Mouse (Mus musculus): Measurements from ENCODE around the gene Gm7347. TPM values are rescaled to one million over a fixed set of nuclear protein-coding genes. Genes with fewer than 3 reads are reported as not detected.
"Not testable (repeated sequence)": the region's sequence is repeated elsewhere in the genome, so short reads cannot be mapped to it uniquely, and the experiment has no call there.

Gene Gm7347
- not detected for total RNA-seq (2022)

- not testable (repeated sequence) for DNase-seq (ENCODE audit: low spot score in 2 of 2)
Observed at GRCm38 (mm10) chr5:26058481-26058880, at the start of gene Gm7347. TSS of gene Gm7347 (minus strand) at chr5:26058581.

DNA sequence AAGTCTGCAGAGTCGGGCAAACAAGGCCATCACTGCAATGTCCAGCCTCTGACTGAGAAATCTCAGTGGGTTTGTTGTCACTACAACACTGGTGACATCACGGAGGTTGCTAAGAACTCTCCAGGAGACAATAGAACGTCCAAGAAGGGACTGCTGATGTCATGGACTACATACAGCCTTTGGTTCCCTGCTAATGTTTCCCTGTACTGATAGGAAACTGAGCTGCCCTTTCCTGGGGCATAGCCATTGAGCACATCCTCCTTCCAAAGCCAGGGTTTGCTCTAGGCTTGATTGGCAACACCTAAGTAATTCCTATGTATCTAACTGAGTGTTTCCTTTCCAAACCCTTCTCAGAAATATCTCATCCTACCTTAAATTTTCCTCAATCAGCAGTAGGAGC is 46.9 kb upstream of the Gm7347 start, which contains the start of gene 5031410I06Rik:
5031410I06Rik (minus strand) TSS at position 101 of the 400 bp plus-strand sequence.
- not testable (repeated sequence) for DNase-seq (ENCODE audit: low spot score in 2 of 2)

DNA sequence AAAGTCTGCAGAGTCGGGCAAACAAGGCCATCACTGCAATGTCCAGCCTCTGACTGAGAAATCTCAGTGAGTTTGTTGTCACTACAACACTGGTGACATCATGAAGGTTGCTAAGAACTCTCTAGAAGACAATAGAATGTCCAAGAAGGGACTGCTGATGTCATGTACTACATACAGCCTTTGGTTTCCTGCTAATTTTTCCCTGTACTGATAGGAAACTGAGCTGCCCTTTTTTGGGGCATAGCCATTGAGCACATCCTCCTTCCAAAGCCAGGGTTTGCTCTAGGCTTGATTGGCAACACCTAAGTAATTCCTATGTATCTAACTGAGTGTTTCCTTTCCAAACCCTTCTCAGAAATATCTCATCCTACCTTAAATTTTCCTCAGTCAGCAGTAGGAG is 30.8 kb upstream of the Gm7347 start, which contains the start of gene Gm10471:
Gm10471 (minus strand) TSS at position 101 of the 400 bp plus-strand sequence.
- not testable (repeated sequence) for DNase-seq (ENCODE audit: low spot score in 2 of 2)

GRCm38 (mm10) chr5:26079023-26079422 is 20.6 kb upstream of the Gm7347 start:
- not testable (repeated sequence) for DNase-seq (ENCODE audit: low spot score in 2 of 2)

- no peak for DNase-seq (ENCODE audit: low spot score in 2 of 2)
Observed at GRCm38 (mm10) chr5:26070716-26071115, 12.3 kb upstream of the Gm7347 start.

DNA sequence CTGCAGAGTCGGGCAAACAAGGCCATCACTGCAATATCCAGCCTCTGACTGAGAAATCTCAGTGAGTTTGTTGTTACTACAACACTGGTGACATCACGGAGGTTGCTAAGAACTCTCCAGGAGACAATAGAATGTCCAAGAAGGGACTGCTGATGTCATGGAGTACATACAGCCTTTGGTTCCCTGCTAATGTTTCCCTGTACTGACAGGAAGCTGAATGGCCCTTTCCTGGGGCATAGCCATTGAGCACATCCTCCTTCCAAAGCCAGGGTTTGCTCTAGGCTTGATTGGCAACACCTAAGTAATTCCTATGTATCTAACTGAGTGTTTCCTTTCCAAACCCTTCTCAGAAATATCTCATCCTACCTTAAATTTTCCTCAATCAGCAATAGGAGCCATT is 18.9 kb downstream of the Gm7347 start, which contains the start of gene Speer4a:
Speer4a (minus strand) TSS at position 101 of the 400 bp plus-strand sequence.
- not testable (repeated sequence) for DNase-seq (ENCODE audit: low spot score in 2 of 2)

GRCm38 (mm10) chr5:26022816-26023215 is 35.6 kb downstream of the Gm7347 start, which contains the start of gene Gm5862:
TSS of gene Gm5862 (minus strand) at chr5:26022916.
- DNase-seq (ENCODE audit: low spot score in 2 of 2): not testable (repeated sequence)

- not testable (repeated sequence) for DNase-seq (ENCODE audit: low spot score in 2 of 2)
Observed at GRCm38 (mm10) chr5:26007697-26008096, 50.7 kb downstream of the Gm7347 start.

DNA sequence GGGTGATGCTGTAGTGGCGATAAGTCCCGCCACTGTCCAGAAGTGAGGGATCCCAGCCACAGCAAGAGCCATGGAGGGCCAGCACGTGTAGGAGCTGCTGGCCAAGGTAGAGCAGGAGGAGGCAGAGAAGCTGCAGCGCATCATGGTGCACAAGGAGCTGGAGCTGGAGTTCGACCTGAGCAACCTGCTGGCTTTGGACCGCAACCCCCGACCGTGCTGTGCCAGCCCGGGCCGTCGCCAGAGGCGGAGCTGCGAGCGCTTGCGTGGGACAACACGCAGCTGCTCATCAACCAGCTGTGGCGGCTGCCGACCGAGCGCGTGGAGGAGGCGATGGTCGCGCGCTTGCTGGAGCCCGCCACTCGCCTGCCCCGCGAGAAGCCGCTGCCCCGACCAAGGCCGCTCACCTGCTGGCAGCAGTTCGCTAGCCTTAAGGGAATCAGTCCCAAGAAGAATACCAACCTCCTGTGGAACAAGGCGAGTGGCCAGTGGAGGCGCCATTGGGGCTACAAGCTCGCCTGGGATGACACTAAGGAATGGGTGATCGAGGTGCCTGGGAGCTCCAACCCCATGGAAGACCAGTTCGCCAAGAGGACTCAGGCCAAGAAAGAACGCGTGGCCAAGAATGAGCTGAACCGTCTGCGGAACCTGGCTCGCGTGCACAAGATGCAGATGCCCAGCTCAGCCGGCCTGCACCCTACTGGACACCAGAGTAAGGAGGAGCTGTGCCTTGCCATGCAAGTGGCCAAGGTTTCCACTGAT is 51.3 kb downstream of the Gm7347 start:
- DNase-seq (ENCODE audit: low spot score in 2 of 2): not testable (repeated sequence)

GRCm38 (mm10) chr5:26004698-26005097 is 53.7 kb downstream of the Gm7347 start, which contains the start of gene Gm1979:
TSS of gene Gm1979 (minus strand) at chr5:26004798.
- DNase-seq (ENCODE audit: low spot score in 2 of 2): not testable (repeated sequence)

Other genes with a start within 250 kb of the Gm7347 start
- gene Gm21663, start 116.2 kb downstream of the Gm7347 start, total RNA-seq (2022): not detected
- gene Gm21671, start 104.2 kb downstream of the Gm7347 start, total RNA-seq (2022): not detected
- not detected for gene Gm21680, start 85.9 kb downstream of the Gm7347 start, total RNA-seq (2022)
- not detected for gene Gm21698, start 69.9 kb downstream of the Gm7347 start, total RNA-seq (2022)
- not detected for gene Gm1979, start 53.8 kb downstream of the Gm7347 start, total RNA-seq (2022)
- not detected for gene Gm5862, start 35.7 kb downstream of the Gm7347 start, total RNA-seq (2022)
- gene Speer4a, start 19.0 kb downstream of the Gm7347 start, total RNA-seq (2022): not detected
- not detected for gene Gm10471, start 30.7 kb upstream of the Gm7347 start, total RNA-seq (2022)
- not detected for gene 5031410I06Rik, start 46.8 kb upstream of the Gm7347 start, total RNA-seq (2022)
- not detected for gene Gm10220, start 62.8 kb upstream of the Gm7347 start, total RNA-seq (2022)
- gene Gm7361, start 199.1 kb upstream of the Gm7347 start, total RNA-seq (2022): not detected